Mouse (Mus musculus): Measurements from ENCODE around the gene Dnah6.

DNA sequence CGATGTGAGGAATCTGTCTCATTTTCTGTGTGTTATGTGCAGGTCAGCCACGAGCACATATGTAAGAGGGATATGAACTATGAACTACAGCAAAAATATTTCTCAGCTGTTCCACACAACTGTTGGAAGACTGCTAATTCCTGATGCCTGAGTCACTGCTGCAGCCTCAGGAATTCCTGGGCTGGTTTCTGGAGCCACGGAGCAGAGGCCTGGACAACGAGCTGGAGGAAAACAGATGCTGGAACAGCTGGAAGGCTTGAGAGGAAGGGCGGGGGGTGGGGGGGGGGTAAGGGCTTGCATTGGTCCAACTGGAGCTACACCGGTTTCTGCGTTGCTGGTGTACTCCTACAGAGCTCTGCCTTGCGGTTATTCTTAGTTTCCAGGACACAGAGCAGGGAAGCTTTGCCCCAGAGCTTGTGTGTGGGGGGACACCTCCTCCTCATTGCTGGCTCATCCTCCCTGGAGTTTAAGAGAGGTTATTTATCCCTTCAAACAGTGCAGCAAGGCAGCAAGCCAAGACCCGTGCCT is 240.3 kb downstream of the Dnah6 start:
- TF ChIP-seq CTCF (IDR thresholded peaks at IDR 0.05; ENCODE audit: borderline replicate concordance, extremely low read depth, insufficient read depth, insufficient read length) (no peak), POLR2A (IDR thresholded peaks at IDR 0.05; ENCODE audit: borderline replicate concordance, extremely low read depth, insufficient read depth, insufficient read length, poor library complexity, severe bottlenecking) (no peak)
